Mouse (Mus musculus) liver, adult 2 months (tissue): Measurements from ENCODE around the gene Myo18a. TPM values are rescaled to one million over a fixed set of nuclear protein-coding genes. Genes with fewer than 3 reads are reported as not detected.

ENCODE experiments used
- DNase-seq: peaks from one replicate; pipeline ENCODE4 v3.0.0-alpha.2; 2011; ENCODE audit warnings: low read depth, low spot score; ENCODE audit errors: extremely low read depth
- H3K27ac ChIP-seq: fragments of 200-500 bp; replicated peaks from 2 replicates; pipeline ENCODE4 v1.5.1; 2012; ENCODE audit warnings: low read depth, mild to moderate bottlenecking, control low read depth, inconsistent platforms, low read length; ENCODE audit not compliant: insufficient read depth
- H3K27me3 ChIP-seq: fragments of 200-500 bp; 2 replicates; pipeline ENCODE4 v1.6.1; 2012; ENCODE audit warnings: mild to moderate bottlenecking, moderate library complexity, low read length, inconsistent platforms; ENCODE audit not compliant: control insufficient read depth, insufficient read depth
- H3K36me3 ChIP-seq: fragments of 200-500 bp; 2 replicates; pipeline ENCODE4 v1.6.1; 2012; ENCODE audit warnings: low read length, inconsistent platforms; ENCODE audit not compliant: control insufficient read depth, insufficient read depth
- H3K4me1 ChIP-seq: fragments of 200-500 bp; 2 replicates; pipeline ENCODE4 v1.6.1; 2011; ENCODE audit warnings: low read length; ENCODE audit not compliant: control insufficient read depth, insufficient read depth
- H3K4me3 ChIP-seq: fragments of 200-500 bp; 2 replicates; pipeline ENCODE4 v1.5.1; 2011; ENCODE audit warnings: low read depth, mild to moderate bottlenecking, control low read depth, low read length, moderate library complexity; ENCODE audit not compliant: insufficient read depth
- H3K79me2 ChIP-seq: fragments of 200-500 bp; 2 replicates; pipeline ENCODE4 v1.6.1; 2012; ENCODE audit warnings: inconsistent platforms, mild to moderate bottlenecking, low read length, moderate library complexity; ENCODE audit not compliant: control insufficient read depth, insufficient read depth
- H3K9ac ChIP-seq: fragments of 200-500 bp; 2 replicates; pipeline ENCODE4 v1.6.1; 2012; ENCODE audit warnings: low read depth, mild to moderate bottlenecking, control low read depth, inconsistent platforms, low read length
- CTCF ChIP-seq: fragments of 200-500 bp; IDR thresholded peaks from 2 replicates; pipeline ENCODE4 v1.5.1; 2011; ENCODE audit warnings: low read depth, low read length, control low read depth
- POLR2A ChIP-seq: fragments of 200-500 bp; IDR thresholded peaks from 2 replicates; pipeline ENCODE4 v1.6.1; 2011; ENCODE audit warnings: low read length, control low read depth; ENCODE audit not compliant: insufficient read depth; ENCODE audit errors: extremely low read depth
- WGBS: fragments of 180-500 bp; shearing (Covaris S2); methylation state at CpG from one replicate; pipeline ENCODE4 v1.1.7; 2018; 5-methylcytosine and 5-hydroxymethylcytosine counted together
- polyA plus RNA-seq: library from polyadenylated mRNA; depleted of rRNA; stranded (reverse); fragments of >200 nt; gene quantifications from 2 replicates; pipeline ENCODE4 v1.2.3, GENCODE M21; 2012
- total RNA-seq: library from RNA; depleted of rRNA; stranded (reverse); fragments of >200 nt; gene quantifications from 2 replicates; pipeline ENCODE4 v1.2.3, GENCODE M21; 2014

Myo18a gene
- total and polyA plus RNA-seq, 2 experiments, result 28.6 to 42.0 TPM

DNA sequence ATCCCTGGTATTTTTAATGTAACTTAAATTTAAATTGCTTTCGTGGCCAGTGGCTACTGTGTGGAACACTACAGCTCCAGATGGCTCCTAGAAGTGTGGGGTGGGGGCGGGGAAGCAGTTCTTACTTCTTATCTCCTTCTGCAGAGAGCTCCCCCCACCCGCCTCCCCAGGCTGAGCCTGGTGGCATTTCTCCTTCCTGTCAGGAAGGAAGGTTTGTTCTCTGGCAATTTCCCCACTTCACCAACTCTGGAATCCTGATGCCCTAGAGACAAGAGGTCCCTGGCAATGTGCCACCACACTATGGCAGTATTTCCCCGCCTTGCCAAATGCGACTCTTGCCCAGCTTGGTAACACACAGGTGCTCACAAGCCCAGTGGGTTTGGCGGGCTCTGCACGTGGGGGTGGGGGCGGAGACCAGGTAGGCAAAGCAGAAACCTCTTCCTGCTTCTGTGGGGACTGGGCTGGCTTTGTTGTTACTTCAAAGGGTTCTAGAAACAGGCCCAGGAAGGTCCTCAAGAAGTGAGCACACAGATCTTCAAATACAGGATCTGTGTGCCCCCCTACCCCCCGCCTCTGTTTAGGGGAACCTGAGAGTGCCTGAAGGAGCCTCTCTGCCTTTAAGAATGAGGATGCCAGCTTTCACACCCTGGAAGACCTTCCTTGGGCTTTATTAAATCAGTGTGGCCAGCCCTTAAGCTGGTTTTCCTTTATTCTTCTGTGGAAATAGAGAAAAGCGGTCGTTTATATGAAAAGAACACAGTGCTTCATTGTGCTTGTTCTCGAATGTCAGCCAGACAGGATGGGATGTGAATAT, 28.9 kb downstream of the Myo18a start:
- H3K9ac ChIP-seq, result peak overlapping the region; percentile 17; the same call in 1 of the 2 replicates
- 44% methylated on average over 12 of the region's 12 CpGs for WGBS
- no peak overlapping the region for H3K4me3 ChIP-seq
- peak; percentile 53 for DNase-seq
- no peaks in the 10 kb centered on the region for H3K27me3 ChIP-seq
- peak overlapping the region; percentile 28 for H3K27ac ChIP-seq
- peaks cover 31% of the 10 kb centered on the region for H3K4me1 ChIP-seq
- TF ChIP-seq CTCF (no peak), POLR2A (no peak)
- H3K79me2 ChIP-seq, result peaks cover 37% of the 10 kb centered on the region
- H3K36me3 ChIP-seq, result no peaks in the 10 kb centered on the region

- H3K27me3 ChIP-seq, result no peaks in the 10 kb centered on the region
- H3K79me2 ChIP-seq, result peaks cover 40% of the 10 kb centered on the region
- TF ChIP-seq POLR2A, result no peak
- TF ChIP-seq CTCF, result no peak
- no peak for DNase-seq
- 65% methylated on average over 7 of the region's 7 CpGs for WGBS
- H3K4me1 ChIP-seq, result peaks cover 28% of the 10 kb centered on the region
- H3K36me3 ChIP-seq, result no peaks in the 10 kb centered on the region
- no peak overlapping the region for H3K9ac ChIP-seq
- no peak overlapping the region for H3K27ac ChIP-seq
- H3K4me3 ChIP-seq, result no peak overlapping the region
Measured at GRCm38 (mm10) chr11:77792566-77792909, 29.5 kb downstream of the Myo18a start.

GRCm38 (mm10) chr11:77793238-77793930, 30.3 kb downstream of the Myo18a start:
- peak overlapping the region; percentile 27; the same call in 1 of the 2 replicates for H3K27ac ChIP-seq
- H3K4me1 ChIP-seq, result peaks cover 21% of the 10 kb centered on the region
- 3% methylated on average over 19 of the region's 19 CpGs for WGBS
- peak; percentile 87 for DNase-seq
- no peak overlapping the region for H3K4me3 ChIP-seq
- H3K9ac ChIP-seq, result peak overlapping the region; percentile 41
- H3K36me3 ChIP-seq, result no peaks in the 10 kb centered on the region
- H3K27me3 ChIP-seq, result no peaks in the 10 kb centered on the region
- TF ChIP-seq POLR2A (no peak), CTCF (peak; percentile 99)
- peaks cover 35% of the 10 kb centered on the region for H3K79me2 ChIP-seq

- Histone ChIP-seq H3K9ac (no peak overlapping the region), H3K36me3 (no peaks in the 10 kb centered on the region), H3K4me1 (peaks cover 18% of the 10 kb centered on the region), H3K27ac (no peak overlapping the region), H3K4me3 (no peak overlapping the region), H3K79me2 (peaks cover 41% of the 10 kb centered on the region), H3K27me3 (no peaks in the 10 kb centered on the region)
- TF ChIP-seq CTCF (no peak), POLR2A (no peak)
- 41% methylated on average over 5 of the region's 5 CpGs for WGBS
- no peak for DNase-seq
Measured at GRCm38 (mm10) chr11:77795216-77795615, 32.2 kb downstream of the Myo18a start.

DNA sequence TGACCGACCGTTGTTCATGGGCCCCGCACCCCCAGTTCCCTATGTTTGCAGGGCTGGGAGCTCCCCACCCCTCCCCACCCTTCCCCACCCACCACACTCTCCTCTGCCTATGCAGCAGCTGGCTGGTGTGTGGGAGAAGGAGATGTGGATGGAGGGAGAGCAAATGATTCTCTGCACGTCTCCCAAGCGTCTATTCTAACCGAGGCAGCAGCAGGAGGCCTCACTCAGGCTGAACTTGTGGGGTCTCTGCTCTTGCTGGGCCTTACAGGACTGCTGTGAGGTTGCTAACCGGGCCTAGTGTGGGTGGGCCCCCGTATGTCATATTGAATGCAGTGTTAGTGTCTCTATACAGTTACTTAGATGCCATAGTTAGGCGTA, 37.4 kb downstream of the Myo18a start:
- TF ChIP-seq POLR2A (no peak), CTCF (no peak)
- peak overlapping the region; percentile 36 for H3K27ac ChIP-seq

More for the DNA sequence above, 37.4 kb downstream of the Myo18a start:
- peaks cover 2% of the 10 kb centered on the region for H3K4me1 ChIP-seq
- 67% methylated on average over 9 of the region's 9 CpGs for WGBS
- no peak for DNase-seq
- no peaks in the 10 kb centered on the region for H3K36me3 ChIP-seq
- H3K27me3 ChIP-seq, result no peaks in the 10 kb centered on the region
- H3K79me2 ChIP-seq, result peaks cover 50% of the 10 kb centered on the region
- H3K4me3 ChIP-seq, result no peak overlapping the region
- H3K9ac ChIP-seq, result peak overlapping the region; percentile 17; the same call in 1 of the 2 replicates
